Mouse (Mus musculus): ENCODE results near the gene Rasa2. TPM values are rescaled to one million over a fixed set of nuclear protein-coding genes. Genes with fewer than 3 reads are reported as not detected.
A peak's percentile ranks its signal among the peaks of the same experiment; 100 is the strongest.
"Not testable (repeated sequence)": the region's sequence is repeated elsewhere in the genome, so short reads cannot be mapped to it uniquely, and the experiment has no call there.

Rasa2 gene
- total and polyA plus RNA-seq, 2 experiments from 2014 or later: 6.9 to 38.9 TPM

- Histone ChIP-seq H3K4me2 (ENCODE audit: low read depth, low read length) (0 out of 2 replicates have a peak overlapping the region, but pooled peaks have one; percentile 7), H3K4me1 (ENCODE audit: control insufficient read depth, insufficient read depth) (0 out of 2 replicates have a peak, but pooled peaks cover 3% of the 10 kb centered on the region)
Measured at GRCm38 (mm10) chr9:96529961-96530673, 101.3 kb downstream of the Rasa2 start.

GRCm38 (mm10) chr9:96526011-96526410 lies 105.4 kb downstream of the Rasa2 start:
- H3K27me3 ChIP-seq (ENCODE audit: control insufficient read depth, insufficient read depth, low read length): no peaks in the 10 kb centered on the region
- no peak overlapping the region for H3K4me2 ChIP-seq (ENCODE audit: low read depth, low read length)
- ATAC-seq (ENCODE audit: insufficient read depth, low read depth) (no peak), DNase-seq (ENCODE audit: low spot score) (no peak)
- no peak overlapping the region for H3K27ac ChIP-seq (ENCODE audit: low read depth)
- no peak overlapping the region for H3K4me3 ChIP-seq (ENCODE audit: low read depth, low read length)
- H3K9ac ChIP-seq (replicated peaks; ENCODE audit: low read depth, low read length): no peak overlapping the region
- TF ChIP-seq EP300 (IDR thresholded peaks at IDR 0.05; ENCODE audit: low read depth): no peak
- no peak for TF ChIP-seq CTCF (IDR thresholded peaks at IDR 0.05; ENCODE audit: low read depth)
- H3K4me1 ChIP-seq (ENCODE audit: control insufficient read depth, insufficient read depth): 0 out of 2 replicates have a peak, but pooled peaks cover 3% of the 10 kb centered on the region
- WGBS: 78% methylated on average over 4 of the region's 4 CpGs
- no peaks in the 10 kb centered on the region for H3K36me3 ChIP-seq (replicated peaks; ENCODE audit: control insufficient read depth, insufficient read depth, low read length)
- no peaks in the 10 kb centered on the region for H3K9me3 ChIP-seq (replicated peaks; ENCODE audit: control insufficient read depth, low read length)

More at GRCm38 (mm10) chr9:96529961-96530673, 101.3 kb downstream of the Rasa2 start:
- Histone ChIP-seq H3K27me3 (ENCODE audit: control insufficient read depth, insufficient read depth, low read length) (no peaks in the 10 kb centered on the region), H3K36me3 (replicated peaks; ENCODE audit: control insufficient read depth, insufficient read depth, low read length) (no peaks in the 10 kb centered on the region), H3K9me3 (replicated peaks; ENCODE audit: control insufficient read depth, low read length) (no peaks in the 10 kb centered on the region), H3K9ac (replicated peaks; ENCODE audit: low read depth, low read length) (no peak overlapping the region), H3K4me3 (ENCODE audit: low read depth, low read length) (no peak overlapping the region), H3K27ac (ENCODE audit: low read depth) (no peak overlapping the region)
- ATAC-seq (ENCODE audit: insufficient read depth, low read depth) (no peak), DNase-seq (ENCODE audit: low spot score) (no peak)
- 68% methylated on average over 10 of the region's 10 CpGs for WGBS
- TF ChIP-seq CTCF (IDR thresholded peaks at IDR 0.05; ENCODE audit: low read depth) (no peak), EP300 (IDR thresholded peaks at IDR 0.05; ENCODE audit: low read depth) (no peak)

- no peaks in the 10 kb centered on the region for H3K9me3 ChIP-seq (replicated peaks; ENCODE audit: control insufficient read depth, low read length)
- H3K4me1 ChIP-seq (ENCODE audit: control insufficient read depth, insufficient read depth): no peaks in the 10 kb centered on the region
- no peak within 1 kb of the TSS for H3K27ac ChIP-seq (ENCODE audit: low read depth)
- ATAC-seq (ENCODE audit: insufficient read depth, low read depth) (no peak), DNase-seq (ENCODE audit: low spot score) (no peak)
- H3K4me2 ChIP-seq (ENCODE audit: low read depth, low read length): no peak within 1 kb of the TSS
- H3K27me3 ChIP-seq (ENCODE audit: control insufficient read depth, insufficient read depth, low read length): no peaks in the 10 kb centered on the region
- no peaks in the 10 kb centered on the region for H3K36me3 ChIP-seq (replicated peaks; ENCODE audit: control insufficient read depth, insufficient read depth, low read length)
- H3K4me3 ChIP-seq (ENCODE audit: low read depth, low read length): no peak within 1 kb of the TSS
- WGBS: 48% methylated on average over 12 of the region's 12 CpGs
- H3K9ac ChIP-seq (replicated peaks; ENCODE audit: low read depth, low read length): no peak within 1 kb of the TSS
- TF ChIP-seq EP300 (IDR thresholded peaks at IDR 0.05; ENCODE audit: low read depth) (no peak), CTCF (IDR thresholded peaks at IDR 0.05; ENCODE audit: low read depth) (no peak)
Measured at GRCm38 (mm10) chr9:96524972-96525506, 106.4 kb downstream of the Rasa2 start, which contains the start of gene Gm28729. Gm28729 (minus strand) TSS chr9:96525264.

- Histone ChIP-seq H3K4me2 (ENCODE audit: low read depth, low read length) (no peak overlapping the region), H3K4me3 (ENCODE audit: low read depth, low read length) (no peak overlapping the region), H3K27me3 (ENCODE audit: control insufficient read depth, insufficient read depth, low read length) (no peaks in the 10 kb centered on the region), H3K27ac (ENCODE audit: low read depth) (no peak overlapping the region), H3K36me3 (replicated peaks; ENCODE audit: control insufficient read depth, insufficient read depth, low read length) (no peaks in the 10 kb centered on the region), H3K9me3 (replicated peaks; ENCODE audit: control insufficient read depth, low read length) (no peaks in the 10 kb centered on the region), H3K9ac (replicated peaks; ENCODE audit: low read depth, low read length) (no peak overlapping the region), H3K4me1 (ENCODE audit: control insufficient read depth, insufficient read depth) (no peaks in the 10 kb centered on the region)
- 80% methylated on average over 5 of the region's 5 CpGs for WGBS
- no peak for ATAC-seq (ENCODE audit: insufficient read depth, low read depth)
- no peak for DNase-seq (ENCODE audit: low spot score)
- TF ChIP-seq CTCF (IDR thresholded peaks at IDR 0.05; ENCODE audit: low read depth): no peak
- no peak for TF ChIP-seq EP300 (IDR thresholded peaks at IDR 0.05; ENCODE audit: low read depth)
Measured at GRCm38 (mm10) chr9:96523148-96523547, 108.3 kb downstream of the Rasa2 start.

GRCm38 (mm10) chr9:96521574-96521973 lies 109.8 kb downstream of the Rasa2 start:
- not testable (repeated sequence) for H3K36me3 ChIP-seq (replicated peaks; ENCODE audit: control insufficient read depth, insufficient read depth, low read length); H3K4me1 ChIP-seq (ENCODE audit: control insufficient read depth, insufficient read depth); H3K27me3 ChIP-seq (ENCODE audit: control insufficient read depth, insufficient read depth, low read length); DNase-seq (ENCODE audit: low spot score); H3K27ac ChIP-seq (ENCODE audit: low read depth); ATAC-seq (ENCODE audit: insufficient read depth, low read depth); H3K9me3 ChIP-seq (replicated peaks; ENCODE audit: control insufficient read depth, low read length); H3K9ac ChIP-seq (replicated peaks; ENCODE audit: low read depth, low read length); H3K4me2 ChIP-seq (ENCODE audit: low read depth, low read length); H3K4me3 ChIP-seq (ENCODE audit: low read depth, low read length)
- WGBS: 77% methylated on average over 2 of the region's 2 CpGs

Data from heart, postnatal 0 days (tissue).